Mouse (Mus musculus): ENCODE data around the gene Unc5c. TPM values are rescaled to one million over a fixed set of nuclear protein-coding genes. Genes with fewer than 3 reads are reported as not detected.

Gene Unc5c
- polyA plus RNA-seq, 1 experiment from 2014 or later, result 9.3 TPM

DNA sequence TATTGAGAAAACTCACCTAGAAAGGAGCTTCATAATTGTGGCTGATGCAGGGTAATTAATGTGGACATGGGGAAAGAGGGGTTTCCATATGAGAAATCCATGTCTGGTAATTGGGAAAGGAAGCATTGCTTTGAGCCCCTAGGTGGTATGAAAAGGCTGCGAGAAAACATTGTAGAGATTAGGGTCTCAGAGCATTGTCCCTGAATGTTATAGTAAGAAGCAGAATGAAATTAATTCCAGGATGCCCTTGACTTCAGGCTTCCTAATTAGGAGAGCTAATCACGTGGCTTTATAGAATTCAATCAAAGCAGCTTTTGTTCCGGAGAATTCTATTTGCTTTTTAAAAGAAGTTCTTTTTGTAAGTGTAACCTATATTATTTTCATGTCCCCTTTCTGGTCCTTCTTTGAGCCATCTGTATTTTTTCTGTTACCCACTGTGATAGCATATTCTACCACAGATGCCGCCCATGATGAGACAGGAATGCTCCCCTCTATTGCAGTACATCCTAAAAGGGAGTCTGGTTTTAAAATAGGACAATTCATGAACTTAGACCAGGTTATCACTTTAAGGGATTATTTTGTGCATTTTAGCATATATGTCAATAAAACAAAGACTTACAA, 124.5 kb downstream of the Unc5c start:
- H3K4me3 ChIP-seq, result no peak overlapping the region
- DNase-seq (ENCODE audit: low spot score), result no peak
- no peak overlapping the region for H3K27ac ChIP-seq
- H3K4me1 ChIP-seq, result 0 out of 2 replicates have a peak, but pooled peaks cover 4% of the 10 kb centered on the region
- H3K36me3 ChIP-seq, result no peaks in the 10 kb centered on the region
- no peaks in the 10 kb centered on the region for H3K9me3 ChIP-seq
- WGBS, result 77% methylated on average over 4 of the region's 4 CpGs
- H3K27me3 ChIP-seq (ENCODE audit: insufficient read depth, poor library complexity, severe bottlenecking), result no peaks in the 10 kb centered on the region

GRCm38 (mm10) chr3:141593249-141593648, 128.2 kb downstream of the Unc5c start:
- WGBS, result 86% methylated on average over 5 of the region's 5 CpGs
- H3K9me3 ChIP-seq, result no peaks in the 10 kb centered on the region
- H3K4me3 ChIP-seq, result no peak overlapping the region
- H3K36me3 ChIP-seq, result no peaks in the 10 kb centered on the region
- H3K27me3 ChIP-seq (ENCODE audit: insufficient read depth, poor library complexity, severe bottlenecking), result no peaks in the 10 kb centered on the region
- no peak overlapping the region for H3K27ac ChIP-seq
- 0 out of 2 replicates have a peak, but pooled peaks cover 4% of the 10 kb centered on the region for H3K4me1 ChIP-seq
- no peak for DNase-seq (ENCODE audit: low spot score)

DNA sequence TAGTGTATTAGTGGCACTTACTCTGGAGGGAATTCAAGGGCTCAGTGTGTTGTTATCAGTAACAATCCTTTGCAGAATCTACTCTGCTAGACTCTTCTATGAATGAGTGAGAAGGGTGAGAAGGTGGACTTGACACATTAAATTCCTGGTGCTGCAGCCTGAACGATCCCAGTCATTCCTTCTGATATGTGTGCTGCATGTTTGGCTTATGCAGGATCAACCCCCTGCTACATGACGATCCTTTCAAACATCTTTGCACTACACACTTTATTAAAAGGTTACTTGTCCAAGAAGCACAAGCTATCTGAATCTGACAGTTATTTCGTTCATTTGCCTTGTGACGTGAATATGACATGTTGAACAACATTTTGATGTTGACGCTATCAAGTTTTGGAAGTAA, 129.1 kb downstream of the Unc5c start:
- Histone ChIP-seq H3K27me3 (ENCODE audit: insufficient read depth, poor library complexity, severe bottlenecking) (no peaks in the 10 kb centered on the region), H3K4me3 (no peak overlapping the region), H3K27ac (no peak overlapping the region), H3K4me1 (0 out of 2 replicates have a peak, but pooled peaks cover 4% of the 10 kb centered on the region), H3K9me3 (no peaks in the 10 kb centered on the region), H3K36me3 (no peaks in the 10 kb centered on the region)
- WGBS, result 74% methylated on average over 5 of the region's 5 CpGs
- no peak for DNase-seq (ENCODE audit: low spot score)

GRCm38 (mm10) chr3:141595073-141595472, 130.1 kb downstream of the Unc5c start:
- Histone ChIP-seq H3K27me3 (ENCODE audit: insufficient read depth, poor library complexity, severe bottlenecking) (no peaks in the 10 kb centered on the region), H3K4me3 (no peak overlapping the region), H3K9me3 (no peaks in the 10 kb centered on the region), H3K27ac (no peak overlapping the region), H3K4me1 (0 out of 2 replicates have a peak, but pooled peaks cover 4% of the 10 kb centered on the region), H3K36me3 (no peaks in the 10 kb centered on the region)
- no peak for DNase-seq (ENCODE audit: low spot score)
- WGBS, result 43% methylated on average over 3 of the region's 3 CpGs

GRCm38 (mm10) chr3:141596461-141596860, 131.4 kb downstream of the Unc5c start:
- DNase-seq (ENCODE audit: low spot score), result no peak
- 68% methylated on average over 3 of the region's 3 CpGs for WGBS

DNA sequence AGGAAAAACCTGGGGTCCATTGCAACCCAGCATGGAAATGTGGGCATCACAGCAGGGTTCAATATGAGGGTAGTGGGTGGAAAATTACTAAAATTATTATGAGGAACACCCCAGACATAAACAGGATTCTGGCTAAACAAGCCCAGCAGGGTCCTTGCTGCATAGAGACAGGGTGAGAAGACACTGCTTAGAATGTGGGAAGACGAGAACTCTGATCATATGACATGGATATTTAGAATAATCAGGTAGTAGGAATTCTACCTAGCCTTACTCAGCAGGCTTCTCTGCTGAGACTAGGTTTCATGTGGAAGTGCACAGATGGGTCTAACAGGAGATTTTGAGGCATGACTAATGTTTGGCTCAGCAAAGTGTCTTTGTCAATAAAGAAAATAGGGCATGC, 131.9 kb downstream of the Unc5c start:
- no peak for DNase-seq (ENCODE audit: low spot score)
- H3K4me3 ChIP-seq, result no peak overlapping the region
- 0 out of 2 replicates have a peak, but pooled peaks cover 4% of the 10 kb centered on the region for H3K4me1 ChIP-seq
- H3K27me3 ChIP-seq (ENCODE audit: insufficient read depth, poor library complexity, severe bottlenecking), result no peaks in the 10 kb centered on the region
- no peak overlapping the region for H3K27ac ChIP-seq
- WGBS, result 81% methylated on average over 1 of the region's 1 CpGs
- no peaks in the 10 kb centered on the region for H3K9me3 ChIP-seq
- H3K36me3 ChIP-seq, result no peaks in the 10 kb centered on the region

More at GRCm38 (mm10) chr3:141596461-141596860, 131.4 kb downstream of the Unc5c start:
- no peaks in the 10 kb centered on the region for H3K36me3 ChIP-seq
- H3K27me3 ChIP-seq (ENCODE audit: insufficient read depth, poor library complexity, severe bottlenecking), result no peaks in the 10 kb centered on the region
- H3K4me1 ChIP-seq, result 0 out of 2 replicates have a peak, but pooled peaks cover 4% of the 10 kb centered on the region
- H3K27ac ChIP-seq, result no peak overlapping the region
- no peaks in the 10 kb centered on the region for H3K9me3 ChIP-seq
- no peak overlapping the region for H3K4me3 ChIP-seq

- DNase-seq (ENCODE audit: low spot score), result no peak
- Histone ChIP-seq H3K4me1 (0 out of 2 replicates have a peak, but pooled peaks cover 4% of the 10 kb centered on the region), H3K4me3 (no peak overlapping the region), H3K27me3 (ENCODE audit: insufficient read depth, poor library complexity, severe bottlenecking) (no peaks in the 10 kb centered on the region), H3K9me3 (no peaks in the 10 kb centered on the region), H3K36me3 (no peaks in the 10 kb centered on the region), H3K27ac (no peak overlapping the region)
- 76% methylated on average over 2 of the region's 2 CpGs for WGBS
Observed at GRCm38 (mm10) chr3:141597974-141598373, 133.0 kb downstream of the Unc5c start.

DNA sequence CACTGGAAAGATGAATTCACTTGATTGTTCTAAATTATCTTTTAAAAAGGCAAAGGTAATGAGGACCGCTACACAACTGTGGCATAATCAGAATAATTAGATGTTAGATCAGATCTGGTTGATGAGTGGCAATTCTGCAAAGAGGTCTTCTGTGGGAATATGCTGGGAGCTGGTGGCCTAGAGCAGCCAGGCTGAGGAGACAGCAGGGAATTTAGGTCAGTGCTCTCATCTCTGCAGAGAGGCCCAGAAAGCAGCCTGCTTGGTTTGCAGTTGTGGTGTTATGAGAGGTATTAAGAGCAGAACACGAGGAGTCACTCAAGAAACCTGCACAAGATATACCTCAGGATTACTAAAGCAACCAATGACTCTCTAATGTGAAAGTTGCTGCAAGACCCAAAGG, 133.9 kb downstream of the Unc5c start:
- H3K4me3 ChIP-seq, result no peak overlapping the region
- H3K4me1 ChIP-seq, result 0 out of 2 replicates have a peak, but pooled peaks cover under 1% of the 10 kb centered on the region
- no peak overlapping the region for H3K27ac ChIP-seq
- no peaks in the 10 kb centered on the region for H3K36me3 ChIP-seq
- H3K9me3 ChIP-seq, result no peaks in the 10 kb centered on the region
- no peaks in the 10 kb centered on the region for H3K27me3 ChIP-seq (ENCODE audit: insufficient read depth, poor library complexity, severe bottlenecking)
- 67% methylated on average over 2 of the region's 2 CpGs for WGBS
- no peak for DNase-seq (ENCODE audit: low spot score)

DNA sequence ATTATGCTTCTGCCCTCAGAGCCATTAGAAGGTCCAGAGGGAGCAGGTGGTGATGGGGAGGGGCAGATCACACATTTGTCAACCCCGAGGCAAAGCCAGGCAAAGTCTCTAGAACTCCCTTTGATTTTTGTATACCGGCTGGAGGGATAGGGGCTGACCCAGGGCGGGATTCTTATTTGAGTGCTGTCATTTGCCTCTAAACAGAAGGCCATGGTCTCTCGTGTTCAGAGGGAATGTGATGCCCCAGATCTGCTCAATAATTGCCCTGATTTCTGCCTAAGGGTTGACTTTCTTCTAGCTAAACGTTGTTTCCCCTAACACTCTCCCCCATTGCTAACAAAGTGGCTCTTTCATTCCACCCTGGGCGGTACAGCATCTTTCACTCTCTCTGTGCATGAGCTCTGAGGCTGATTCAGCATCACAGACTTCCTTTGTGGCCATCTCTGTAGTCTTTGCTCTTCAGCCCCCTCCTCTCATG, 136.1 kb downstream of the Unc5c start:
- no peak overlapping the region for H3K27ac ChIP-seq
- H3K4me3 ChIP-seq, result no peak overlapping the region
- H3K27me3 ChIP-seq (ENCODE audit: insufficient read depth, poor library complexity, severe bottlenecking), result no peaks in the 10 kb centered on the region
- no peaks in the 10 kb centered on the region for H3K9me3 ChIP-seq
- no peak for DNase-seq (ENCODE audit: low spot score)
- no peaks in the 10 kb centered on the region for H3K36me3 ChIP-seq
- no peaks in the 10 kb centered on the region for H3K4me1 ChIP-seq
- 37% methylated on average over 6 of the region's 6 CpGs for WGBS

- no peaks in the 10 kb centered on the region for H3K27me3 ChIP-seq (ENCODE audit: insufficient read depth, poor library complexity, severe bottlenecking)
- WGBS, result 37% methylated on average over 1 of the region's 1 CpGs
- H3K9me3 ChIP-seq, result no peaks in the 10 kb centered on the region
- H3K27ac ChIP-seq, result no peak overlapping the region
- no peak for DNase-seq (ENCODE audit: low spot score)
- no peak overlapping the region for H3K4me3 ChIP-seq
- H3K36me3 ChIP-seq, result no peaks in the 10 kb centered on the region
- H3K4me1 ChIP-seq, result no peaks in the 10 kb centered on the region
Observed at GRCm38 (mm10) chr3:141616718-141617117, 151.7 kb downstream of the Unc5c start.

DNA sequence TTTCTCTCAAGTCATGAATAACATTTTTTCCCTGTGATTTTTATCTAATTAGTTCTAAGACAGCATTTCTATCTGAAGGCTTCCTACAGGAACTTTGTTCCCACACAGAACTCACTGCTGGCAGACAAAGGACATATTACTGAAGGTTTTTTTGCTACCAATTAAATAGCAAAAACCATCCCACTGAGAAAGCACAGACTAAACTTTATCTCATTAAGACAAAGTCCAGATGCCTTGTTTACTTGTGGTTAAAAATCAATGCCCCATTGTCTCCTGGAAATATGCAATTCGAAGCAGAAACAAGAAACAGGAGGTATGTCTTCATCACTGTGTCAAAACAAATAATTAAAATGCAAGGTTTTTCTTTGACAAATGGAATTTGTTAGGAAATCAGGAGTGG, 153.7 kb downstream of the Unc5c start:
- Histone ChIP-seq H3K27me3 (ENCODE audit: insufficient read depth, poor library complexity, severe bottlenecking) (no peaks in the 10 kb centered on the region), H3K9me3 (no peaks in the 10 kb centered on the region), H3K27ac (no peak overlapping the region), H3K36me3 (no peaks in the 10 kb centered on the region), H3K4me3 (no peak overlapping the region), H3K4me1 (no peaks in the 10 kb centered on the region)
- WGBS, result 49% methylated on average over 1 of the region's 1 CpGs
- DNase-seq (ENCODE audit: low spot score), result no peak

GRCm38 (mm10) chr3:141621496-141621895, 156.5 kb downstream of the Unc5c start:
- Histone ChIP-seq H3K4me3 (no peak overlapping the region), H3K36me3 (no peaks in the 10 kb centered on the region), H3K27ac (no peak overlapping the region), H3K27me3 (ENCODE audit: insufficient read depth, poor library complexity, severe bottlenecking) (no peaks in the 10 kb centered on the region), H3K9me3 (no peaks in the 10 kb centered on the region), H3K4me1 (no peaks in the 10 kb centered on the region)
- 89% methylated on average over 1 of the region's 1 CpGs for WGBS
- DNase-seq (ENCODE audit: low spot score), result no peak

- 74% methylated on average over 1 of the region's 1 CpGs for WGBS
- Histone ChIP-seq H3K9me3 (no peaks in the 10 kb centered on the region), H3K4me3 (no peak overlapping the region), H3K4me1 (no peaks in the 10 kb centered on the region), H3K27me3 (ENCODE audit: insufficient read depth, poor library complexity, severe bottlenecking) (no peaks in the 10 kb centered on the region), H3K27ac (no peak overlapping the region), H3K36me3 (no peaks in the 10 kb centered on the region)
- no peak for DNase-seq (ENCODE audit: low spot score)
Observed at GRCm38 (mm10) chr3:141626935-141627638, 162.1 kb downstream of the Unc5c start.
